Mouse (Mus musculus) layer of hippocampus, postnatal 36 days (tissue): Measurements from ENCODE around the gene Pla2g2c. TPM values are rescaled to one million over a fixed set of nuclear protein-coding genes. Genes with fewer than 3 reads are reported as not detected.

Source experiments
- DNase-seq, 2 experiments: peaks; one replicate each; pipeline ENCODE4 v3.0.0; 2022
- total RNA-seq, 2 experiments: library from RNA; stranded (reverse); gene quantifications; 2 replicates each; pipeline ENCODE4 v1.2.3; 2021

Pla2g2c gene
- under 1 TPM; 0.10 to 0.22 TPM for total RNA-seq

- DNase-seq: peak in 1 of 2 experiments; percentile 38
These were observed at the start of gene Pla2g2c for GRCm38 (mm10) chr4:138724354-138725126. Gene Pla2g2c, plus strand, starts transcription at chr4:138724792.

DNA sequence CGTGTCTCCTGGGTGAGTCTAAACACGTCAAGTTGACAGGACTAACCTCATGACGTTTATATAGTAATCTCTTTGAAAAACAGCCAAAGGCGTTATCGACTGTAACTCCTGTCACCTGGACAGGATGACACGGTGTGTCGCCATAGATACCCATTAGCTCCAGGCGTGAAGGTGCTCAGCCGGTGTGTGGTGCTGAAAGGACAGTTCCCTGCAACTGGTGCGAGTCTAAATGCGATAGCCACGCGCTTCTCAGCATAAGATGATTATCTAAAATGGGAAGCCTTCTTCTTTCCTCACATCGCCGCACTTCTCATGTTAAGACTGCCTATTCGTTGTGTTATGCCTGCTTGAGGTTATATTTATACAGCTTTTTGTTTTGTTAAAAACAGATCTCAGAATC is 48.1 kb upstream of the Pla2g2c start:
- no peak for DNase-seq

- DNase-seq: peak; percentile 59 to 67
These were observed 47.0 kb upstream of the Pla2g2c start for GRCm38 (mm10) chr4:138677579-138677978.

DNA sequence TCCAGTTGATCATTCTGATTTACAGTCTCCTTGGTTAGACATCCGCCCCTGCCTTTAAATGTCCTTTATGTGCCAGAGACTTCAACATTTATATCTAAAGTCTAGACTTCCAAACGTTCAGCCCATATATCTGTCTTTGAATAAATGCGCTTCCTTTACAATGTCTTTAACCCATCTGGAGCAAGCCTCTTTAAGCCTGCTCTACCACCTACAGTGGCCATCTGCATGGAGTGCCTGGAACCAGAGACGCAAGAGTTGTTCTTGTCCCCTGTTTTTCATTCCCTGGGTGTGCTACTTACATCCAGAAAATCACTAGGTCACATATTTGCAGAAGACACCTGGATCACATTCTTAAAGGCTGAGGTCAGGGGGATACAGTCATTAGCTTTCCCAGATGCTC is 44.5 kb upstream of the Pla2g2c start:
- DNase-seq: no peak

- no peak for DNase-seq
These were observed 41.8 kb upstream of the Pla2g2c start for GRCm38 (mm10) chr4:138682760-138683159.

- no peak for DNase-seq
These were observed 38.8 kb upstream of the Pla2g2c start for GRCm38 (mm10) chr4:138685813-138686212.

- DNase-seq: no peak
These were observed 35.5 kb upstream of the Pla2g2c start for GRCm38 (mm10) chr4:138689094-138689512.

GRCm38 (mm10) chr4:138690561-138690960 is 34.0 kb upstream of the Pla2g2c start:
- no peak for DNase-seq

- no peak for DNase-seq
These were observed 33.0 kb upstream of the Pla2g2c start for GRCm38 (mm10) chr4:138691443-138692181.

- no peak for DNase-seq
These were observed 31.4 kb upstream of the Pla2g2c start for GRCm38 (mm10) chr4:138693043-138693692.

DNA sequence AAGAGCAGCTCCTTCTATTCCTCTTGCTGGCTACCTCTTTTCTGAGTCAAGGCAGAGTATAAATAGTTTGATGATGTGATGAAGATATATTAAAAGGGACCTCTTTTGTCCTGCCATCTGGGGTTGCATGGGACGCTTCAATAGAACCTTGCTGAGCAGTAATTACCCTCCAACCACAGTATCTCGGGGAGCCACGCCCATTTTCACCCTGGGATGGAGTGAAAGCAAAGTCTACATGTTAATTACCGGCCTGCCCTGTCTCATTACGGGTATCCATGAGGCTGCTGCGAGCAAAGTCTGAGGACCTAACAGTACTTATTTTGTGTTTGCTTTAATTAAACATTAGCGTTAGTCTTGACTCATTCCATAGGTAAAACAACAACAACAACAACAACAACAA is 27.9 kb upstream of the Pla2g2c start:
- DNase-seq: no peak

- no peak for DNase-seq
These were observed 27.3 kb upstream of the Pla2g2c start for GRCm38 (mm10) chr4:138697166-138697860.

DNA sequence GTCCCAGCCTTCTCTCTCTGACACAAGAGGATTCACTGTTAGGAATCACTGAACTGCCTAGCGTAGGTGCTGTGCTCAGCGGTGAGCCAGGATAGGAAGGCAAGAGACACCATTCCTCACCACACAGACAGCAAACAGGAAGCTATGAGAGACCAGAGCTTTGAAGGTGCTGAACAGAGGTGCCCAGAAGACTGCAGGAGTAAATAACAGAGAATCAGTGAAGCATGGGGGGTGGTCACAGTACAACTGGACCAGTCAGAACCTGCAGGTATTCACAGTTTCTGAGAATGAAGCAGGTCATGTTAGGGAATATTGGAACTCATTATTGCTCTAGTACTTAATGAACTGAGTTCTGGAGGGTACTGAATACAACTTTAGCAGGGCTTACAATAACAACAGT is 26.3 kb upstream of the Pla2g2c start:
- no peak for DNase-seq

- DNase-seq: peak in 1 of 2 experiments; percentile 49
These were observed 24.2 kb upstream of the Pla2g2c start for GRCm38 (mm10) chr4:138700184-138700982.

- no peak for DNase-seq
These were observed 23.5 kb upstream of the Pla2g2c start for GRCm38 (mm10) chr4:138701111-138701510.

- no peak for DNase-seq
These were observed 22.6 kb upstream of the Pla2g2c start for GRCm38 (mm10) chr4:138702031-138702430.

DNA sequence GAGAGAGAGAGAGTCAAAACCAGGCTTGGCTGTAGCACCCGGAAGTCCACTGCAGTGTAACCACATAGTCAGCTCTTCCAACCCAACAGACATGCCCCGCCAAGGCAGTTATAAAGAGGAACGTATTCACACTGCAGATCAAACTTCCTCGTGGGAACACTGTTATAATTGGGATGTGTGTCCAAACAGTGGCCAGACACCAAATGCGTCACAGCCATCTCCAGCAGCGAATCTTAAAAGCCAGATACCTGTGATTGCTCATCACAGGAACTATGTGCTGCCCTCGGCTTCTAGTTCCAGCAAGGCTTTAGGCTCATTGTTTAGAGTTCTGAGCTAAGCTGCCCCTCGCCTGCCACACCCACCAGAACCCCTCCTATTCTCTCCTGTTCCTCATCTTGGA is 22.1 kb upstream of the Pla2g2c start:
- no peak for DNase-seq

DNA sequence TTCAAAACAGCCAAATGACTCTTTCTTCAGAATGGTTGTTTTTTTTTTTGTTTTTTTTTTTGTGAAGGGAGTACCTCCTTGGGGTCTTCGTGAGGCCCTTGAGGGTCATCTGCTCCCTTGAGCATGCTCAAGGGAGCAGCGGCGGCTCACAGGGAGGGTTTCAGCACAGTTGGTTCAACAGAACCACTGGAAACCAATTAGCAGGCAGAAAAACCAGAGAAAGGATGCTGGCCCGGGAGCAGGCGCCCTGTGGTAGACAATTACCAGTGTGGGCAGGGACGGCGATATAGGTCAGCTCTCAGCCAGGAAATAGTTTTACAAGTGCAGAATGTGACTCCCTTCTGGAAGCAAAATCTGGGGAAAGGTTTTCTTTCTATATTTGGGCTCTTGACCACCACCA is 21.0 kb upstream of the Pla2g2c start:
- no peak for DNase-seq

DNA sequence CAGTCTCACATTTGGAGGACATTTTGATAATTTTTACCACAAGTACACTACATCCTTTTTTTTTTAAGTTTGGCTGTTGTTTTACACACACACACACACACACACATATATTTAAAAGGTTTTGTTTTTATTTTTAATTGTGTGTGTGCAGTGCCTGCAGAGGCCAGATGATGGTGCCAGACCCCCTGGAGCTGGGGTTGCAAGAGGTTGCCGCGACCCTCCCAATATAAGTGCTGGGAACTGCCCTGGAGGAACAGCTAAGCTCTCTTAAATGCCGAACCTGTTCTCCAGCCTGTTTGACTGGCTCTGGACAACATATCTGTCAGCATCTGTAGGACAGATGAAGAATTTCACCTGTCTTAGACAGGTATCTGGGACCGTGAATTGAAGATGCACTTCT is 20.4 kb upstream of the Pla2g2c start:
- no peak for DNase-seq

- no peak for DNase-seq
These were observed 18.0 kb upstream of the Pla2g2c start for GRCm38 (mm10) chr4:138706620-138707019.

DNA sequence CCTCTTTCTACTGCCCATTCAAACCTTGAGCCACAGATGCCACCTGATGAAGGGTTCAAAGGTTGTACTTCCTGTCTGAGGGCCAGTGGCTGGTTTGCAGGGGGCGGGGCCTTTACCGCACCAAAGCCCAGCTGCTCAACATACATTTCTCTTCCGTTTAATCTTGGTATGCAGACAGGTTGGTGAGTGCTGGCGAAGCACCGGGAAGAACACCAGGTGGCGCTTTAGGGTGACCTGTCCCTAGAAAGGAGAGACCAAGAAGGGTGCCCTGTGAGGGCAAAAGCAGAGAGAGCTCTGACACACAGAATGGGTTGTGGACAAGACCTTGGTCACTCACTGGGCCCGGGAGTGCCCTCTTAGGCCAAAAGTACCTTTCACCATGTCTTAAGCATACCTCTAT is 16.0 kb upstream of the Pla2g2c start:
- DNase-seq: no peak

DNA sequence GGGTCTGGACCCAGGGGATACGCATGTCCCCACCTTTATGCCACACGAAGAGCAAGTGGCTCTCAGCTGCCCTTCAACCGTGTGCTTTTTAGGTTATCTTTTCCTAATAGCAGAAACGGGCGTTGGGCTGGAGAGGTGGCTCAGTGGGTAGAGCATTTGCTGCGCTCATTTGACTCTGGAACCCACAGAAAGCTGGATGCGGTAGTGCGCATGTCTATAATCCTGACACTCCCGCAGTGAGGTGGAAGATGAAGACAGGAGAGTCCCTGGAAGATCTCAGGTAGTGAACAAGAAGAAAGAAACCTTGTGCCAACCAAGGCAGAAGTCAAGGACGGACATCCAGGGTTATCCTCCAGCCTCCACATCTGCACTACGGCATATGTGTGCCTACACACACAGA is 15.3 kb upstream of the Pla2g2c start:
- DNase-seq: no peak
